Mouse (Mus musculus): ENCODE measurements around the gene Fam126b. TPM values are rescaled to one million over a fixed set of nuclear protein-coding genes. Genes with fewer than 3 reads are reported as not detected.
A peak's percentile ranks its signal among the peaks of the same experiment; 100 is the strongest.

Gene Fam126b
- polyA plus RNA-seq, 1 experiment = 25.8 TPM

DNA sequence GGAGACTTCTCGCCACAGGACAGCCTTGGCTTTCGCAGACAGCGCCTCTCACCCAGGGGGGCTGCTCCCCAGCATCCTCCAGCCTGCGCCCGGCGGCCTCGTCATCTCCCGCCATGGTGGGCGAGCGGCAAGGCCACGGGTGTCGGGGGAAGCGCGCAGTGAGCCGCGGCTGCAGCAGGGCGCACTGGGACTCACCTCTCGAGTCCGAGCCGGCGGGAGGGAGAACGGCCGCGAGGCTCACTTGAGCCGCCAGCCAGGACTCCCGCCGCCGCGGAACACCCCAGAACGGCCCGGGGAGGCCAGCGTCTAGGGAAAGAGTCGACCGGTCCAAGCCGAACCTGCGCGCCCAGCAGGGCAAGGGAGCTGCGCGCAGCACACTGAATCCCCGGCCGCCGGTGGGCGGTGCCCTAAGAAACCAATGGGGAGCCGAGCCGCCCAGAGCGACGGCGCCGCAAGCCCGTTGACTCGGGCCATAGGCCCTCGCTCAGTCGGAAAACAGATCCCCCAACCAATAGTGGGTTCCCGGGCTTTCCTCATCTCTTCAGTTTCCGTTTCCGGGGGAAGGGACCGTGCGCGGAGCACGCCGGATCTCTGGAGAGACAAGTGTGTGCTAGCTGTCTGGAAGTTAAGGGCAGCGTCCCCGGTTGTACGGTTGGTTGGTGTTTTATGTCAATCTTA lies 81.4 kb downstream of the Fam126b start, which contains the start of gene Orc2:
Orc2 (minus strand) TSS at position 533 of the 678 bp plus-strand sequence.
- Histone ChIP-seq H3K27ac (replicated peaks; ENCODE audit: low read depth, low read length) (no peak within 1 kb of the TSS), H3K4me1 (ENCODE audit: control insufficient read depth, insufficient read depth, insufficient read length, low read length) (peaks cover 4% of the 10 kb centered on the region; the same call in 1 of the 2 replicates), H3K4me3 (ENCODE audit: insufficient read depth, low read depth, low read length) (peak within 1 kb of the TSS; percentile 80)

- H3K27ac ChIP-seq (replicated peaks; ENCODE audit: low read depth, low read length) = no peak overlapping the region
- peak overlapping the region; percentile 80 for H3K4me3 ChIP-seq (ENCODE audit: insufficient read depth, low read depth, low read length)
- peaks cover 4% of the 10 kb centered on the region; the same call in 1 of the 2 replicates for H3K4me1 ChIP-seq (ENCODE audit: control insufficient read depth, insufficient read depth, insufficient read length, low read length)
Measured at GRCm38 (mm10) chr1:58503793-58504370, 82.2 kb downstream of the Fam126b start.

DNA sequence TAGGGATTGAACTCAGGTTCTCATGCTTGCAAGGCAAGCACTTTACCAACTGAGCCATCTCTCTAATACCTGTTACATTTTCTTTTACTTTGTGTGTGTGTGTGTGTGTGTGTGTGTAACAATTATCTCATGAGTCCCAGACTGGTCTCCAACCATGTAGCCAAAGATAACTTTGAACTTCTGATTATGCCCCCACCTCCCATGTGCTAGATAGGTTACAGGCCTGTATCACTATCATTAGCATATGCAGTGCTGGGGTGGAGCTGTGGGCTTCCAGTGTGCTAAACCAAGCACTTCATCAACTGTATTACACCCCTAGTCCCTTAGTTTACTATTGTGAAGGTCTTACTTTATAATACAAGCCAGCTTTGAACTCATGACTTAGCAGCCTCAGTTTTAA lies 83.0 kb downstream of the Fam126b start:
- H3K27ac ChIP-seq (replicated peaks; ENCODE audit: low read depth, low read length) = no peak overlapping the region
- peaks cover 4% of the 10 kb centered on the region; the same call in 1 of the 2 replicates for H3K4me1 ChIP-seq (ENCODE audit: control insufficient read depth, insufficient read depth, insufficient read length, low read length)
- H3K4me3 ChIP-seq (ENCODE audit: insufficient read depth, low read depth, low read length) = no peak overlapping the region

- Histone ChIP-seq H3K4me1 (ENCODE audit: control insufficient read depth, insufficient read depth, insufficient read length, low read length) (peaks cover 1% of the 10 kb centered on the region; the same call in 1 of the 2 replicates), H3K27ac (replicated peaks; ENCODE audit: low read depth, low read length) (no peak overlapping the region), H3K4me3 (ENCODE audit: insufficient read depth, low read depth, low read length) (no peak overlapping the region)
Measured at GRCm38 (mm10) chr1:58498758-58499157, 87.4 kb downstream of the Fam126b start.

GRCm38 (mm10) chr1:58497678-58498077 lies 88.4 kb downstream of the Fam126b start:
- Histone ChIP-seq H3K4me3 (ENCODE audit: insufficient read depth, low read depth, low read length) (no peak overlapping the region), H3K27ac (replicated peaks; ENCODE audit: low read depth, low read length) (no peak overlapping the region), H3K4me1 (ENCODE audit: control insufficient read depth, insufficient read depth, insufficient read length, low read length) (no peaks in the 10 kb centered on the region)

DNA sequence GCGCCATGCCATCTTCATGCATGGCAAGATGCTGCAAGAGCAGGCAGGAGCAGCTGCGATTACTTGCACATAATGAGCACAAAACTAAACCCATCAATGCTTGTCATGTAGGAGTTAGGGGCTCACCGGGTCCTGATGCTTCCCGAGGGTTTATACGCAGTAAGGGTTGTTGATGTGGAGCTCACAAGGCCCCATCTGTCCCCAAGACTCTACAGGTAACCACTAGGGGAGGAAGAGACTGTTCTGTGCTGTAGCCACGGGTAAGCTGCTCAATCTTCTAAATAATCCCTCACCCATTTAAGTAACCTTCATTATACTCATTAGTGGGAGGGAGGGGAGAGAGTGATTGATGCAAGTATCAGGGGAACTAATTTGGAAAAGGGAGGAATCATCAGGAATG lies 90.5 kb downstream of the Fam126b start:
- H3K27ac ChIP-seq (replicated peaks; ENCODE audit: low read depth, low read length) = no peak overlapping the region
- H3K4me3 ChIP-seq (ENCODE audit: insufficient read depth, low read depth, low read length) = no peak overlapping the region
- no peaks in the 10 kb centered on the region for H3K4me1 ChIP-seq (ENCODE audit: control insufficient read depth, insufficient read depth, insufficient read length, low read length)

DNA sequence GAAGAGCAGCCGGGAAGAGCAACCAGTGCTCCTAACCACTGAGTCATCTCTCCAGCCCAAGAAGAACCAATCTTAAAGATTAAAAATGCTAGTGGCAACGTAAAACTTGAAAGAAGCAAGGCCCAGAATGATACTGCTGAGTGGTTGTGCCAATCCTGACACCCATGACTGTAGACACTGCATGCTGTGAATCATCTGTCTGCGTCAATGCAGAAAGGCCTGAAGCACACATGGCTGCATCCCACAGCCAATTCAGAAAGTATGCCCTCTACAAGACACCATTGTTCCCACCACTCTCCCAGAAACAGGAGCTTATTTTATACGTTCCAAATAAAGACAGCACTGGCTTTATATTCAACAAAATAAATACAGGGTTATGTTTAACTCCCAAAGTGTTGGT lies 103.5 kb downstream of the Fam126b start:
- Histone ChIP-seq H3K27ac (replicated peaks; ENCODE audit: low read depth, low read length) (no peak overlapping the region), H3K4me3 (ENCODE audit: insufficient read depth, low read depth, low read length) (no peak overlapping the region), H3K4me1 (ENCODE audit: control insufficient read depth, insufficient read depth, insufficient read length, low read length) (no peaks in the 10 kb centered on the region)

- Histone ChIP-seq H3K4me1 (ENCODE audit: control insufficient read depth, insufficient read depth, insufficient read length, low read length) (no peaks in the 10 kb centered on the region), H3K27ac (replicated peaks; ENCODE audit: low read depth, low read length) (no peak overlapping the region), H3K4me3 (ENCODE audit: insufficient read depth, low read depth, low read length) (no peak overlapping the region)
Measured at GRCm38 (mm10) chr1:58475662-58476061, 110.5 kb downstream of the Fam126b start.

Other genes with a start within 250 kb of the Fam126b start
- gene Bzw1, start 193.4 kb downstream of the Fam126b start, polyA plus RNA-seq (2012; ENCODE audit: insufficient read depth, insufficient read length, missing spikeins) = 91.7 and 147 TPM in 2 replicates
- gene Clk1, start 162.3 kb downstream of the Fam126b start, polyA plus RNA-seq (2012; ENCODE audit: insufficient read depth, insufficient read length, missing spikeins) = 51.3 and 74.0 TPM in 2 replicates
- gene Nif3l1, start 141.2 kb downstream of the Fam126b start, polyA plus RNA-seq (2012; ENCODE audit: insufficient read depth, insufficient read length, missing spikeins) = 15.8 and 24.4 TPM in 2 replicates
- gene Ppil3, start 140.8 kb downstream of the Fam126b start, polyA plus RNA-seq (2012; ENCODE audit: insufficient read depth, insufficient read length, missing spikeins) = 28.6 and 41.0 TPM in 2 replicates
- gene Orc2, start 81.2 kb downstream of the Fam126b start, polyA plus RNA-seq (2012; ENCODE audit: insufficient read depth, insufficient read length, missing spikeins) = 13.6 and 18.1 TPM in 2 replicates
- gene Ndufb3, start 61 bp upstream of the Fam126b start, polyA plus RNA-seq (2012; ENCODE audit: insufficient read depth, insufficient read length, missing spikeins) = 1,018 and 1,120 TPM in 2 replicates
- 8.6 and 11.0 TPM in 2 replicates for gene Als2cr12, start 109.7 kb upstream of the Fam126b start, polyA plus RNA-seq (2012; ENCODE audit: insufficient read depth, insufficient read length, missing spikeins)
- gene Cflar, start 125.2 kb upstream of the Fam126b start, polyA plus RNA-seq (2012; ENCODE audit: insufficient read depth, insufficient read length, missing spikeins) = 43.9 and 53.5 TPM in 2 replicates
- 9.9 and 15.4 TPM in 2 replicates for gene Casp8, start 209.1 kb upstream of the Fam126b start, polyA plus RNA-seq (2012; ENCODE audit: insufficient read depth, insufficient read length, missing spikeins)

Measured in brown adipose tissue, adult 24 weeks (tissue).